Mouse (Mus musculus) CH12.LX (cell line): ENCODE measurements around the gene Adora2a. TPM values are rescaled to one million over a fixed set of nuclear protein-coding genes. Genes with fewer than 3 reads are reported as not detected.

Experiments
- DNase-seq: peaks from one replicate; pipeline ENCODE4 v3.0.0-alpha.2; 2013; ENCODE audit errors: extremely low read depth
- H3K27ac ChIP-seq: 2 replicates; pipeline ENCODE4 v1.5.1; 2012; ENCODE audit warnings: low read depth, mild to moderate bottlenecking, control low read depth, moderate library complexity; ENCODE audit not compliant: insufficient read depth
- H3K27me3 ChIP-seq: replicated peaks from 2 replicates; pipeline ENCODE3; 2012; ENCODE audit warnings: inconsistent platforms
- H3K36me3 ChIP-seq, 2 experiments: replicated peaks in 1 of 2; 2 replicates each; pipeline versions ENCODE3 to v1.6.1; 2012; ENCODE audit warnings: inconsistent platforms in 1 of 2, low read length in 1 of 2, mild to moderate bottlenecking in 1 of 2, mixed read lengths in 1 of 2, moderate library complexity in 1 of 2; ENCODE audit not compliant: control insufficient read depth in 1 of 2, insufficient read depth in 1 of 2
- H3K4me1 ChIP-seq, 2 experiments: 2 replicates each; pipeline ENCODE4 v1.6.1; 2012; ENCODE audit warnings: inconsistent platforms in 1 of 2, moderate library complexity in 1 of 2; ENCODE audit not compliant: insufficient read depth in 2 of 2, control insufficient read depth in 1 of 2
- H3K4me2 ChIP-seq: 2 replicates; pipeline ENCODE4 v1.6.1; 2012; ENCODE audit warnings: low read depth, mild to moderate bottlenecking, control low read depth; ENCODE audit not compliant: poor library complexity, insufficient read depth, severe bottlenecking
- H3K4me3 ChIP-seq, 3 experiments: fragments of 150-350 bp in 1 of 3; sonication (generic) in 1 of 3; replicated peaks in 1 of 3; 2 replicates each; pipeline versions ENCODE3 to v1.5.1; 2011 to 2012; ENCODE audit warnings: low read depth in 2 of 3, low read length in 2 of 3, mild to moderate bottlenecking in 2 of 3, moderate library complexity in 2 of 3, control low read depth in 1 of 3, improper control_type of control experiment in 1 of 3, inconsistent platforms in 1 of 3, mixed read lengths in 1 of 3; ENCODE audit not compliant: poor library complexity in 1 of 3
- H3K79me2 ChIP-seq: replicated peaks from 2 replicates; pipeline ENCODE4 v1.6.1; 2012; ENCODE audit warnings: mild to moderate bottlenecking, moderate library complexity; ENCODE audit not compliant: control insufficient read depth, poor library complexity, insufficient read depth, severe bottlenecking; ENCODE audit errors: extremely low read depth
- H3K9ac ChIP-seq: 2 replicates; pipeline ENCODE4 v1.6.1; 2012; ENCODE audit warnings: low read depth, mild to moderate bottlenecking, control low read depth, moderate library complexity; ENCODE audit not compliant: insufficient read depth
- H3K9me3 ChIP-seq: replicated peaks from 2 replicates; pipeline ENCODE3; 2012; ENCODE audit warnings: low read length, inconsistent platforms, mixed read lengths
- BHLHE40 ChIP-seq: IDR thresholded peaks from 2 replicates; pipeline ENCODE4 v1.6.1; 2011; ENCODE audit warnings: mild to moderate bottlenecking, low read depth, low read length, improper control_type of control experiment
- CHD1 ChIP-seq: IDR thresholded peaks from 2 replicates; pipeline ENCODE4 v1.6.1; 2012; ENCODE audit warnings: low read depth, low read length, improper control_type of control experiment, inconsistent platforms
- CTCF ChIP-seq, 2 experiments: IDR thresholded peaks in 1 of 2; conservative IDR thresholded peaks in 1 of 2; 2 replicates each; pipeline ENCODE4 v1.5.1; 2011 to 2012; ENCODE audit warnings: low read depth in 2 of 2, low read length in 2 of 2, improper control_type of control experiment in 1 of 2, inconsistent platforms in 1 of 2, mild to moderate bottlenecking in 1 of 2, moderate library complexity in 1 of 2
- ELF1 ChIP-seq: IDR thresholded peaks from 2 replicates; pipeline ENCODE4 v1.6.1; 2014; ENCODE audit warnings: low read depth, mild to moderate bottlenecking, inconsistent platforms, low read length, improper control_type of control experiment
- EP300 ChIP-seq: IDR thresholded peaks from 2 replicates; pipeline ENCODE4 v1.6.1; 2011; ENCODE audit warnings: low read length, improper control_type of control experiment
- ETS1 ChIP-seq: conservative IDR thresholded peaks from 2 replicates; pipeline ENCODE4 v1.6.1; 2012; ENCODE audit warnings: low read depth, mild to moderate bottlenecking, inconsistent platforms, low read length, improper control_type of control experiment, moderate library complexity
- GABPA ChIP-seq: IDR thresholded peaks from 2 replicates; pipeline ENCODE4 v1.6.1; 2012; ENCODE audit warnings: low read depth, low read length, improper control_type of control experiment, inconsistent platforms; ENCODE audit not compliant: insufficient replicate concordance
- IRF4 ChIP-seq: IDR thresholded peaks from 2 replicates; pipeline ENCODE4 v1.6.1; 2014; ENCODE audit warnings: low read depth, mild to moderate bottlenecking, inconsistent platforms, low read length, improper control_type of control experiment
- KAT2A ChIP-seq: IDR thresholded peaks from 2 replicates; pipeline ENCODE4 v1.6.1; 2012; ENCODE audit warnings: low read length, improper control_type of control experiment, inconsistent platforms; ENCODE audit not compliant: insufficient replicate concordance
- MAFK ChIP-seq: IDR thresholded peaks from 2 replicates; pipeline ENCODE4 v1.6.1; 2011; ENCODE audit warnings: low read length, improper control_type of control experiment; ENCODE audit not compliant: insufficient replicate concordance
- MAZ ChIP-seq: IDR thresholded peaks from 2 replicates; pipeline ENCODE4 v1.6.1; 2012; ENCODE audit warnings: low read depth, mild to moderate bottlenecking, inconsistent platforms, low read length, improper control_type of control experiment, moderate library complexity
- MEF2A ChIP-seq: IDR thresholded peaks from 2 replicates; pipeline ENCODE4 v1.6.1; 2014; ENCODE audit warnings: low read depth, mild to moderate bottlenecking, inconsistent platforms, low read length, improper control_type of control experiment, borderline replicate concordance
- MXI1 ChIP-seq: IDR thresholded peaks from 2 replicates; pipeline ENCODE4 v1.6.1; 2011; ENCODE audit warnings: mild to moderate bottlenecking, low read depth, low read length, improper control_type of control experiment
- NRF1 ChIP-seq: IDR thresholded peaks from 2 replicates; pipeline ENCODE4 v1.6.1; 2014; ENCODE audit warnings: low read depth, mild to moderate bottlenecking, inconsistent platforms, low read length, improper control_type of control experiment, moderate library complexity
- PAX5 ChIP-seq: IDR thresholded peaks from 2 replicates; pipeline ENCODE4 v1.6.1; 2012; ENCODE audit warnings: low read length, inconsistent platforms, mixed read lengths
- RAD21 ChIP-seq: IDR thresholded peaks from 2 replicates; pipeline ENCODE4 v1.6.1; 2011; ENCODE audit warnings: low read depth, mild to moderate bottlenecking, low read length, improper control_type of control experiment, moderate library complexity
- RCOR1 ChIP-seq: conservative IDR thresholded peaks from 2 replicates; pipeline ENCODE4 v1.6.1; 2012; ENCODE audit warnings: low read depth, mild to moderate bottlenecking, inconsistent platforms, low read length, improper control_type of control experiment
- SIN3A ChIP-seq: IDR thresholded peaks from 2 replicates; pipeline ENCODE4 v1.6.1; 2012; ENCODE audit warnings: low read length, improper control_type of control experiment, inconsistent platforms
- SMC3 ChIP-seq: IDR thresholded peaks from 2 replicates; pipeline ENCODE4 v1.6.1; 2011; ENCODE audit warnings: low read depth, low read length, improper control_type of control experiment
- TBP ChIP-seq: conservative IDR thresholded peaks from 2 replicates; pipeline ENCODE4 v1.6.1; 2011; ENCODE audit warnings: low read depth, low read length, improper control_type of control experiment
- TCF12 ChIP-seq: IDR thresholded peaks from 2 replicates; pipeline ENCODE4 v1.6.1; 2014; ENCODE audit warnings: low read depth, mild to moderate bottlenecking, inconsistent platforms, low read length, improper control_type of control experiment
- UBTF ChIP-seq: IDR thresholded peaks from 2 replicates; pipeline ENCODE4 v1.6.1; 2012; ENCODE audit warnings: low read depth, mild to moderate bottlenecking, inconsistent platforms, low read length, improper control_type of control experiment, moderate library complexity
- ZC3H11A ChIP-seq: IDR thresholded peaks from 2 replicates; pipeline ENCODE4 v1.6.1; 2012; ENCODE audit warnings: low read depth, mild to moderate bottlenecking, inconsistent platforms, low read length, improper control_type of control experiment
- ZKSCAN1 ChIP-seq: IDR thresholded peaks from 2 replicates; pipeline ENCODE4 v1.6.1; 2012; ENCODE audit warnings: low read depth, inconsistent platforms, low read length, improper control_type of control experiment, borderline replicate concordance
- dilution Hi-C: fragments of 300-500 bp; cut with MboI; formaldehyde crosslinking; loops from 2 replicates; pipeline ENCODE4 v1.14.3; 2020; ENCODE audit warnings: low sequenced_read_pairs; ENCODE audit not compliant: extremely low pct_unique_long_range_greater_than_20kb, extremely low pct_ligation_motif_present
- in situ Hi-C: fragments of 300-500 bp; cut with MboI; formaldehyde crosslinking; loops from 3 replicates; pipeline ENCODE4 v1.14.3; 2019; ENCODE audit warnings: low sequenced_read_pairs, low pct_ligation_motif_present, low pct_unique_long_range_greater_than_20kb, mixed read lengths
- polyA plus RNA-seq: library from polyadenylated mRNA; unstranded; fragments of >175 nt; gene quantifications from 2 replicates; pipeline ENCODE4 v1.2.1, GENCODE M21; 2012; ENCODE audit warnings: low read depth; ENCODE audit not compliant: insufficient read length
- total RNA-seq, 2 experiments: library from RNA; depleted of rRNA; stranded (reverse); fragments of 300-350 nt in 1 of 2; fragments of >200 nt in 1 of 2; gene quantifications; 2 replicates each; pipeline ENCODE4 v1.2.3; 2012 to 2014

The Adora2a gene
- total and polyA plus RNA-seq, 3 experiments = 3.2 to 14.4 (median 7.6) TPM

- H3K27me3 ChIP-seq = no peaks in the 10 kb centered on the region
- H3K4me2 ChIP-seq = peak overlapping the region; percentile 8; the same call in 1 of the 2 replicates
- peaks cover 65 to 97% of the 10 kb centered on the region in 2 experiments for H3K4me1 ChIP-seq
- dilution Hi-C loops = no loop called here
- TF ChIP-seq MAZ = no peak
- no peak for TF ChIP-seq UBTF
- TF ChIP-seq SMC3 = no peak
- TF ChIP-seq TCF12 = no peak
- TF ChIP-seq RAD21 = no peak
- TF ChIP-seq MXI1 = 0 out of 2 replicates have a peak, but pooled peaks have one; percentile 9
- no peak for TF ChIP-seq SIN3A
- TF ChIP-seq PAX5 = no peak
- no peak overlapping the region for H3K27ac ChIP-seq
- H3K9ac ChIP-seq = no peak overlapping the region
- DNase-seq = no peak
- peaks cover 13 to 48% of the 10 kb centered on the region in 2 experiments for H3K36me3 ChIP-seq
- H3K9me3 ChIP-seq = no peaks in the 10 kb centered on the region
- H3K4me3 ChIP-seq = no peak overlapping the region
- in situ Hi-C loops = no loop called here
- peaks cover 4% of the 10 kb centered on the region for H3K79me2 ChIP-seq
These were observed 7.3 kb downstream of the Adora2a start for GRCm38 (mm10) chr10:75323986-75324385.

- no peaks in the 10 kb centered on the region for H3K27me3 ChIP-seq
- no peaks in the 10 kb centered on the region for H3K9me3 ChIP-seq
- in situ Hi-C loops = no loop called here
- TF ChIP-seq EP300 (peak; percentile 67), BHLHE40 (0 out of 2 replicates have a peak, but pooled peaks have one; percentile 9), ZKSCAN1 (no peak), RCOR1 (no peak), CHD1 (no peak), ZC3H11A (no peak), ETS1 (peak; percentile 66), SMC3 (no peak), MEF2A (no peak), SIN3A (no peak), NRF1 (no peak), TBP (no peak), CTCF (conservative IDR thresholded peaks at IDR 0.05 in 1 of 2, IDR thresholded peaks at IDR 0.05 in 1 of 2; ENCODE audit: low read depth in 2 of 2, low read length in 2 of 2) (no peak), IRF4 (0 out of 2 replicates have a peak, but pooled peaks have one; percentile 32), ELF1 (0 out of 2 replicates have a peak, but pooled peaks have one; percentile 30), MAFK (no peak), TCF12 (no peak), GABPA (no peak), KAT2A (no peak)
- TF ChIP-seq, all 38 proteins: peak for 5
- Histone ChIP-seq H3K36me3 (peaks cover 13 to 51% of the 10 kb centered on the region in 2 experiments), H3K4me2 (peak overlapping the region; percentile 8; the same call in 1 of the 2 replicates), H3K79me2 (no peaks in the 10 kb centered on the region; the same call in none of the 2 replicates), H3K4me3 (no peak overlapping the region), H3K4me1 (peaks cover 68 to 97% of the 10 kb centered on the region in 2 experiments), H3K27ac (no peak overlapping the region), H3K9ac (no peak overlapping the region)
- dilution Hi-C loops = no loop called here
- DNase-seq = no peak
These were observed 7.7 kb downstream of the Adora2a start for GRCm38 (mm10) chr10:75324391-75324790.
